Mouse (Mus musculus) neutrophil, adult 83 days (primary cell): ENCODE measurements around the gene Mindy4. TPM values are rescaled to one million over a fixed set of nuclear protein-coding genes. Genes with fewer than 3 reads are reported as not detected.

Experiments used
- total RNA-seq, 2 experiments: library from RNA; stranded (reverse); gene quantifications; one replicate each; pipeline ENCODE4 v1.2.4; 2023

The Mindy4 gene
- 1 to 10 TPM; 1.6 to 1.9 TPM for total RNA-seq

GRCm38 (mm10) chr6:55202913-55203910 is at the start of gene Mindy4:
Mindy4 (plus strand) TSS chr6:55203383.

DNA sequence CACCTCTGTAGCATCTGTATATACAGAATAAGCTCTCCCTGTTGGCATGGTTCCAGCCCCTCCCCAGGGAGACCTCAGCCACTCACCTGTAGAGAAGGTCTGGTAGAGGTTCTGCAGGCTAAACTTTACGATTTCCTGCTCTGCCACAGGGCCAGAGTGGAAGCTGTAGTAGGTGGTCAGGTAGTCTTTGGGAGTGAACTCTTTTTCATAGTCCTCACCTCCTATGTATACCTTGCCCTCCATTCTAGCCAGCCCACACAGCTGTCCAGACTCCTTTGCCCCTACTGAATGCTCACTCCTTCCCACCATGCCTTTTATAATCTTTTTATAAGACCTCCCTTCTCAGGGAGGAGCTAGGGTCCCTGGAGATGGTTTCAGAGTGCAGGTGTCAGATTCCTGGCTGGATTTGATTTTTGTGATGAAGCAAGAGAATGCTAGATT is 28.4 kb upstream of the Mindy4 start, which contains the start of gene Inmt:
Gene Inmt (minus strand): TSS at position 303 of the 441 bp plus-strand sequence.

GRCm38 (mm10) chr6:55335989-55336514 is 132.9 kb downstream of the Mindy4 start, which contains the start of gene Aqp1:
Aqp1 (plus strand) TSS chr6:55336432.

Other genes with a start within 250 kb of the Mindy4 start
- 10 to 100 TPM; 24.2 to 35.9 TPM for gene Nod1, start 230.8 kb upstream of the Mindy4 start, total RNA-seq
- 1 to 10 TPM; 2.2 to 3.7 TPM for gene Ggct, start 210.4 kb upstream of the Mindy4 start, total RNA-seq
- 10 to 100 TPM; 45.5 to 49.8 TPM for gene Gars, start 165.4 kb upstream of the Mindy4 start, total RNA-seq
- not detected for gene Crhr2, start 70.4 kb upstream of the Mindy4 start, total RNA-seq
- gene Inmt, start 28.3 kb upstream of the Mindy4 start, total RNA-seq, result not detected
- gene Aqp1, start 133.0 kb downstream of the Mindy4 start, total RNA-seq, result 100 to 1,000 TPM in 1 of 2 experiments, 10 to 100 TPM in 1; 79.2 to 127 TPM
- not detected for gene Ghrhr, start 172.9 kb downstream of the Mindy4 start, total RNA-seq
- not detected for gene Adcyap1r1, start 248.6 kb downstream of the Mindy4 start, total RNA-seq